Mouse (Mus musculus) heart, postnatal 14 days (tissue): ENCODE results near the gene Slc39a13. TPM values are rescaled to one million over a fixed set of nuclear protein-coding genes. Genes with fewer than 3 reads are reported as not detected.
A peak's percentile ranks its signal among the peaks of the same experiment; 100 is the strongest.
"Not testable (repeated sequence)": the region's sequence is repeated elsewhere in the genome, so short reads cannot be mapped to it uniquely, and the experiment has no call there.

Experiments used
- DNase-seq, 2 experiments: peaks; one replicate each; pipeline ENCODE4 v3.0.0; 2021 to 2022
- intact Hi-C: fragments of 180-260 bp; cut with DNase I; formaldehyde crosslinking; loops from one replicate; pipeline ENCODE4 v1.15.1; 2025
- total RNA-seq, 2 experiments: library from RNA; stranded (reverse); gene quantifications; 2 replicates each; pipeline ENCODE4 v1.2.3; 2021

Gene Slc39a13
- total RNA-seq, 2 experiments from 2014 or later, result 24.7 to 25.5 TPM

DNA sequence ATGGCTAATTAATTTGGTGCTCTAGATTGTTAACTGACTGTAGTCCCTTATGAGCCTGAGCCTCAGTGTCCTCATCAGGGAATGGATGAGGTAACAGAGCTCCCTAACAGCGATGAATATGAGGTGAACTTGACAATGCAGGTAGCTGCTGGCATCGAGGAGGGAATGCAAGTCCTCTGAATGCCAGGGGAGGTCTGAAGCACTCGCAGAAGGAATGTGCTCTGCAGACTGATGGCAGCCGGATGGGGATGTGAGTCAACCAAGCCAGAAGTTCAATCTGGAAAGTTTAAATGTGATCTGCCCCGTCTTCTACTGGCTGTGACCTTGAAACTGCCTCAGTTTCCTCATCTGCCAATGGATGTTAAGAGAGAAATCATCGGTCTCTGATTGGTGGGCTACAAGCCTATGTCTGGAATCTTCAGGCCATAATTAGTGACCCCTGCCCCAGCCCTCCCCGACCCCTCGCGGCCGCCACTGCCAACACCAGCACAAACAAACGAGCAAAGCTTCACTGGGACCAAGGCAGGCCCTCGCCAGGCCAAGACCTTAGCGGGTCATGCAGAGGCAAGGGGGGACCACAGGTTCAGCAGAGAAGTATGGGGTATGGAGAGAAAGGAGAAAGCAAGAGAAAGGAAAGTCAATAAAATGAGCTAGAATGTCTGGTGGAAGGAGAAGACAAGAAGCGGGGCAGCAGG is 764 bp downstream of the Slc39a13 start:
- intact Hi-C loops, result no loop called here
- no peak for DNase-seq

DNA sequence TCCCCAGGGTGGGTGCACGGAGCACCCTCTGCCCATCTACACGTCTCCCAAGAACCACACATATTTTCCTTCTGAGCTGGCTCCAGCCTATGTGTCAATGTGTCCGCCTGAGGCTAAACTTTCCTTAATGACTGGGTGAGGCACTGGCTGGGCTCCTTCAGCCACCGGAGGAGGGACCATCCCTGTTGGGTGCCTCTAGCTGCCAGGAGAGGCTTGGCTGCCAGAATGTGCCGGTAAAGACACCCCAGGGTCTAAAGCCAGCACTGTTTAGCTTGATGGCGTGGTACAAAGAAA is 1.4 kb downstream of the Slc39a13 start:
- no peak for DNase-seq
- intact Hi-C loops, result no loop called here

DNA sequence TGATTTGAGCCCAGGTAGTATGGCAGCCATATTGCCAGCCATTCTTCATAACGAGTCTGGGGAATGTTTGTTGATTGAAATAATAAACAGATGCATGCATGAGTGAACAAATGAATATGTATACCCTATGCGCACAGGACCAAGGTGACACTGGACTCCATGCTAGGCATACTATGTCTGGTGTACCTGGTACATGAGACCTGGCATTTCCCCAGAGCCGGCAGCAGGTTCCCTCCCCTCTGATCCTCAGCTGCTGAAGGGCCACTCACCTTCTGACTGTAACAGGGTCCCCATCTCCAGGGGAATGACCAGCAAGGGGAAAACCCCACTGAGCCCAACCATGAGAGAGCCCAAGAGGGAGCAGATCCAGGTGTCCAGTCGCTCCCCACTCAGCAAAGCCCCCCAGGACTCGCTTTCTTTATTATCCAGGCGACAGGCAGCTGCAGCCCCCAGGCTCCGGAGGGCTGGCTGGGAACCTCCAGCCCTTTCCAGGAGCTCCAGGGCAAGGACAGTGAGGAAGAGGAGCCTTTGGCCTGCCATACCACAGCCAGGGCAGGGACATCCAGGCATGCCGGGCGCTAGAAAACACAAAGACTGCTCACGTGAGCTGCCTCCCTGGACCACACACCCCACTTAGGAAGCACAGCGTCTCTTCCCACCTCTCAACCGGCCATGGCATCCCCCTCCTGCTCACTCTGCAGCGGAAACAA is 1.9 kb downstream of the Slc39a13 start:
- intact Hi-C loops, result no loop called here
- no peak for DNase-seq

DNA sequence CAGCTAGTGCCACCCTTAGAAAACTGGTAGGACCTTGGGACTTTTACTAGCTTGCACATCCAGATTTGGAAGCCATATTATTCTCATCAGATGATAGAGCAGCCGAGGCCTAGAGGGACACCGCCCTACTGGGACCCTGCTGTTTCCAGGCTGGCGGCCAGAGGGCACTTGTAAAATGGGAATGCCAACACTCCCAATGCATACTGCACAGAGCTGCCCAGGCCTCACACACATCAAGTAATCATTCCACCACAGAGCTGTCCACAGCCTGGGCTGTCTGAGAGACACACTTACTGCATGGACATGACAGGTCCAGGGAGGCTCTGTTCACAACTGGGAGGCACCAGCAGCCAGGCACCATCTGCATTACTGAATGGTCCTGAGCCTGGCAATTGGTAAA is 3.8 kb downstream of the Slc39a13 start:
- DNase-seq, result peak in 1 of 2 experiments; percentile 67
- intact Hi-C loops, result no loop called here

GRCm38 (mm10) chr2:91065544-91065943 is 4.7 kb downstream of the Slc39a13 start:
- DNase-seq, result peak in 1 of 2 experiments; percentile 69
- intact Hi-C loops, result no loop called here

DNA sequence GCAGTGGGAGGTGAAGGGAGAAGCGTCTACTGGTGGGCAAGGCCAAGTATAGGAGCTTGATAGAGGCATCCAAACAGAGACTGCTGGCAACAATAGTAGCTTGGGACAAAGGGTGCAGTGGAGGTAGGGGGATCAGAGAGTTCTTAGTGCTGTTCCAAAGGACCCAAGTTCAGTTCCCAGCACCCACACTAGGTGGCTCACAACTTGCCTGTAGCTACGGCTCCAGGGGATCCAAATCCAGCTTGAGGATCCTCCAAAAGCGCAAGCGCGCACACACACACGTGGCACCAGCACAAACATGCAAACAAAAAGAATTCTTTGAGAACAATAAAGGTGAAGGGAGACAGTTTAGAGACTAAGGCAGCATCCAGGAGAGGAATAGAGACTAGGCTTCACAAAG is 6.0 kb downstream of the Slc39a13 start:
- intact Hi-C loops, result no loop called here
- no peak for DNase-seq

GRCm38 (mm10) chr2:91062779-91063606 is 7.2 kb downstream of the Slc39a13 start:
- intact Hi-C loops, result no loop called here
- DNase-seq, result no peak

DNA sequence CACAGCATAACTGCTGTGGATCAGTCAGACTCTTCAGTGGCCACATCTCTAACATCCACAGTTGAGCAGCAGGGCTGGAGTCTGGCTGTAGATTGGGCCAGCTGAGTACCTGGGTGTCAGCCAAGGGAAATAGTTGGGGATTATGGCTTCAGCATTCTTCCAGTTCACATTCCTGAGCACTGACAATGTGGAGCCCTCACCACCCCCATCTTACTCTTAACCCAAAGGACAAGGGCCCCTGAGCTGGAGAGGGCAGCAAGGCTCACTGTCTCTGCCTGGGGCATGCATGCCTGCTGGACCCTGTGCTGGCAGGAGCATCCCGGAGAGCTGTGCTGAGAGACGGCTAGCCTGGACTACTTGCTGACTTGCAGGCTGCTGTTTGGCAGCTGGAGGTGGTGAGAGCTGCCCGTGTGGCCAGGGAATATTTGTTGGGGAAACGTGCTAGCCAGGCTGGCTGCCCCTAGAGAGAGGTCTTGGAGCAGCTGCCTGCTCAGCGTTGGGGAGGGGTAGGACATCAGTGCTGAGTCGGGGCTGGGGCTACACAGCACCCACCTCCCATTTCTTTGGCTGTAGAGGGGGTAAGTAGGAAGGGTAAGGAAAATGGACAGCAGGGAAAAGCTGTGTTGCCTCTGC is 8.3 kb downstream of the Slc39a13 start:
- peak; percentile 50 to 69 for DNase-seq

GRCm38 (mm10) chr2:91060544-91061355 is 9.5 kb downstream of the Slc39a13 start:
- intact Hi-C loops, result loop anchor here (1.0 to 2.0 kb wide), 3 partner anchors 42 to 194 kb away; partner anchors contain the start of gene Celf1
- DNase-seq, result peak; percentile 54 to 69

More for the DNA sequence above, 8.3 kb downstream of the Slc39a13 start:
- intact Hi-C loops, result loop anchor here (1.0 to 2.0 kb wide), 3 partner anchors 43 to 196 kb away; partner anchors contain the start of gene Celf1

GRCm38 (mm10) chr2:91059376-91059775 is 10.8 kb downstream of the Slc39a13 start:
- DNase-seq, result no peak
- intact Hi-C loops, result no loop called here

DNA sequence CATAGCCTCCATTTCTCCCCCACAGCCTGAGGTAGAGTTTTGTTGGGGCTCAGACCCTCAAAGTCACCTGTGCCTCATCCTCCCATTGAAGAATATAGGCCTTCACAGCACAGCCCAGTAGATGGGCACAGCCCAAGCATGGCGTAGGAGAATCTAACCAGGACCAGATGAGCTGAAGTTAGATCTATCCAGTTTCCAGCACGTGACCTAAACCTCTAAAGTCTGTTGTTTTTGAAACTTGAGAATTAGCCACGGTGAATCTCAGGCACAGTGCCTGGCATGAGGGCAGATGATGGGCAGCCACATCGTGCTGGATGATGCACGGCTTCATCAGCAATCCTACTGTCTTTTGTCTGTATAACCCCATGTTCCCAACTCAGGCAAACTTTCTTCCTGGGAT is 11.8 kb downstream of the Slc39a13 start:
- DNase-seq, result no peak
- intact Hi-C loops, result no loop called here

- peak; percentile 98 to 99 for DNase-seq
- intact Hi-C loops, result no loop called here
Observed at GRCm38 (mm10) chr2:91053934-91054382, 16.3 kb downstream of the Slc39a13 start, which contains the start of gene Psmc3. Psmc3 (plus strand) TSS chr2:91054009.

DNA sequence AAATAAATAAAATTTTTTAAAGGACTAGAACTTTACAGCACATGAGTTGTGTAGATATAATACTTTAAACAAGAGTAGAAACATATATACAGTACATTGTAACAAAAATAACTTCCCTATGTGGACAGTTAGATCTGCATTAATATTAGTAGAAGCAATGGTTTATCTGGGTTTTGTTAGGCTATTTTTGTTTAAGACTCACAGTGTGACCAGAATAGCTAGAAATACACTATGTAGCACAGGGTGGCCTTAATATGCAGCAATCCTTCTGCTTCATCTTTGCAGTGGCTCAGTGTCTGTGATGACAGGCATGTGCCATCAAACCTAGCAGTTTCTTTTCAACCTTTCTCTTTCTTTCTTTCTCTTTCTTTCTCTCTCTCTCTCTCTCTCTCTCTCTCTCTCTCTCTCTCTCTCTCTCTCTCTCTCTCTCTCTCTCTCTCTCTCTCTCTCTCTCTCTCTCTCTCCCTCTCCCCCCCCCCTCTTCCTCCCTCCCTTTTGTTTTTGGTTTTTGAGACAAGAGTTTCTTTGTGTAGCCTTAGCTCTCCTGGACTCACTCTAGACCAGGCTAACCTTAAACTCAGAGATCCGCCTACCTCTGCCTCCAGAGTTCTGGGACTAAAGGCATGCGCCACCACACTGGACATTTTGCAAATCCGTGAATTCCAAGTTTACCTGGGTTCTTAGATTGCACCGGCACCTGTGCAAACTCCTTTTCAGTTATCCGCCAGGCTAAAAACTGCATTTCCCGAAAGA is 16.9 kb downstream of the Slc39a13 start:
- no peak for DNase-seq
- intact Hi-C loops, result no loop called here

- intact Hi-C loops, result no loop called here
- no peak for DNase-seq
Observed at GRCm38 (mm10) chr2:91052752-91053151, 17.5 kb downstream of the Slc39a13 start.

GRCm38 (mm10) chr2:91051917-91052316 is 18.3 kb downstream of the Slc39a13 start:
- intact Hi-C loops, result no loop called here
- no peak for DNase-seq

DNA sequence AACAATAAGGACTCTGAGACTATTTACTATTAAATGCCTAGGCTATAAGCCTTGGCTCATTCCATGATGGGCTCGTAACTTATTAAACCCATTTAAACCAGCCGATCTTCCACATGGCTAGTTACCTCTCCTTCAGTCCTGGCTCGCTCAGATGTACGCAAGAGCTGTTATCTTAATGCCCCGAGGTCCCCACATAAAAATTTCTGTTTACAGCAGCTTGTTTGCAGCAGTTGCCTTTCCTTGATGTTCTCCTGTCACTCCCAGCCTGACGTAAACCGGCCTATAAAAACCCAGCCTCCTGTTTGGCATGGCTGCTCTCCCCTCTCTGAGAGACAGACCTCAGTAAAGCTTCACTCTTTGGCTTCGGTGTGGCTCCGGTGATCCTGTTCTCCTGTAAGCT is 22.9 kb downstream of the Slc39a13 start:
- intact Hi-C loops, result no loop called here
- no peak for DNase-seq

DNA sequence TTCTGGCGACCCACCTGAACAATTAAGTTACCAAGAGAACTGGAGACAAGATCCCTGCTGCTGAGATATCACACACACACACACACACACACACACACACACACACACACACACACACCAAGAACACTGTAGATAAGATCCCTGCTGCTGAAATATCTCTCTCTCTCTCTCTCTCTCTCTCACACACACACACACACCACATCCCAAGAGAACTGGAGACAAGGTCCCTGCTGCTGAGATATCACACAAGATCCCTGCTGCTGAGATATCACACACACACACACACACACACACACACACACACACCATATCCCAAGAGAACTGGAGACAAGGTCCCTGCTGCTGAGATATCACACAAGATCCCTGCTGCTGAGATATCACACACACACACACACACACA is 24.4 kb downstream of the Slc39a13 start:
- intact Hi-C loops, DNase-seq: not testable (repeated sequence)

DNA sequence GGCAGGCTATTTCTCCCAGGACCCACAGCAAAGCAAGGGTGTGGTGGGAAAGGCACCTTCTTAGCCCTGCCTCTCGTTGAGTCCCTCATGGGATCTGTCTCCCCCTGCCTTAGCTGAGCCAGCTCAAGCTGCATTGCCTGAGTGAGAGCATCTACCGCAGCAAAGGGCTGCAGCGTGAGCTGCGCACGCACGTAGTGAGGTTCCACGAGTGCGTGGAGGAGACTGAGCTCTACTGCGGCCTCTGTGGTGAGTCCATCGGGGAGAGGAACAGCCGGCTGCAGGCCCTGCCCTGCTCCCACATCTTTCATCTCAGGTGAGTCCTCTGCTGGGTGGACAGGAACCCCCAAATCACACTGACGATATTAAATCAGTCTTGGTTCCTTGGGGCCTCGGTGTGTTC is 25.5 kb downstream of the Slc39a13 start:
- intact Hi-C loops, result loop anchor here (5.0 kb wide), 1 partner anchor 252 kb away; no protein-coding TSS in a partner anchor

More for the DNA sequence above, 25.5 kb downstream of the Slc39a13 start:
- DNase-seq, result no peak
